Mouse (Mus musculus): ENCODE measurements around the gene Kbtbd2.

Gene Kbtbd2

DNA sequence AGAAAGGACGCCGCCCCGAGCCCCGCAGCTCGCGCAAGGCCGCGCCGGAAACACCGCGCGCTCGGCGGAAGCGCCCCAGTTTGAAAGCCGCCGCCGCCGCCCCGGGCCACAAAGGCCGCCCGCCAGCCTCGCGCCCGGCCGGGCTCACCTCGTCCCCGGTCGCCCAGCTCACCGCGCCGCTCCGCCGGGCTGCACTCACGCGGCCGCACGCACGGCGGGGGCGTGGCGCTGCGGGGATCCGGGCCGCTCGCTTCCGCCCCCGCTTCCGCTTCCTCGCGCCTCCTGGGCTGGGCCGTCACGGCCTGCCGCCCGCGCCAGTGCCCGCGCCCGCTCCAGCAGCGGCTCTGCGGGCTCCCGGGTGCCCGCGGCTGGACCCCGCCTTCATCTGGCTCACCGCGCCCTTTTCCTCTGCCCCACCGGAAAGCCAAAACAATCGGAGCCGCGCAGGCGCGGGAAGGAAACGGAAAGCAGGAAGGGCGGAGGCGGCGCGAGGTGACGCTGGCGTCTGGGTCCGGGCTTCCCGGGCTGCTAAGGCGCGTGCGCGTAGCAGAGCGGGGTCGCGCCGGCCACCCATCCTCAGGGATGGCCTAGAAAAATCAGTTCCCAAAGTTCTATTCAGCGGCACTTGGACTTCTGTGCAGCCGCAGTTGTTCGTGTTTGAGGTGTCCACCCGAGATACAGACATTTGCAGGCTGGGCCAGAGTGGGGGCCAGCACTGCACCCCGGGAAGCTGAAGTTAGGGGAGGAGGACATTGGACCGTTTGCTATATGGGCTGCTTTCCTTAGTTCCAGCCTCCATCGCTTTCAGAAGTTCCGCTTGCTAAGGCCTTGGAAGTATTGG lies at the start of gene Kbtbd2:
Gene Kbtbd2, minus strand, starts transcription at position 503 of the 841 bp plus-strand sequence.
- DNase-seq (ENCODE audit: low read depth, low spot score), result peak; percentile 86

DNA sequence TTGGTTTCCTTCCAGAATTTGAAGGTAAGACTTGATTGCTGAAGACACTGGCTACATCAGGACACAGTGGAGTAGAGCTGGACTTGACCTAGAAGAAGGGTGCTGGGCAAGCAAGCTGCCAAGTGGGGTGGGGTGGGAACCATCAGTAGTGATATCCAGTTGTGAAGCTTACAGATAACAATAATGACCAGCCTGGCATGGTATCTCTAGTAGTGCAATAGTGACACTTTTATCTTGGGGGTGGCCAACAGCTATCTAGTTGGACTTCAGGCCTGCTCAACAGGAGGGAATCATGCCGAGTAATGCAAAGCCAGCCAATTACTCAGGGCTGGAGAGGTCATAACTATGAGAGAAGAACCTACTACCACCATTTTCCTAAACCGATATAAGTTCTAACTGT lies 46.8 kb upstream of the Kbtbd2 start:
- no peak for DNase-seq (ENCODE audit: low read depth, low spot score)

DNA sequence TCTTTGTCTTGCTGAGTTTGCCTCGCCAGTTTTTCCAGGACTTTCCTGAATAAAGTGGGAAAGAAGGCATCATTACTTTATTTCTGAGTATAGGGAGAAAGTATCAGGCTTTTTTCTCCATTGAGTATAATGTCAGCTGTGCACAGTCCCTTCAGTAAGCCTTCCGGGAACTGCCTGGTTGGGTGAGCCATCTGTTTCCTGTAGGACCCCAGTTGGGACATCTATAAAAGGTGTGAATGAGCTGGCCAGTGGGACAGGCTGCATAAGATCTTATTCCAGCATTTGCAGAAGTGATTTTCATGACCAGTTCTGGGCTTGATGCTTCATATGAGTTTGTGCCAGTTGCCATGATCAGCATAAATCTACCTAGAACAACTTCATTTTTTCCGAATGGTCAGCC lies 45.6 kb upstream of the Kbtbd2 start:
- DNase-seq (ENCODE audit: low read depth, low spot score), result no peak

DNA sequence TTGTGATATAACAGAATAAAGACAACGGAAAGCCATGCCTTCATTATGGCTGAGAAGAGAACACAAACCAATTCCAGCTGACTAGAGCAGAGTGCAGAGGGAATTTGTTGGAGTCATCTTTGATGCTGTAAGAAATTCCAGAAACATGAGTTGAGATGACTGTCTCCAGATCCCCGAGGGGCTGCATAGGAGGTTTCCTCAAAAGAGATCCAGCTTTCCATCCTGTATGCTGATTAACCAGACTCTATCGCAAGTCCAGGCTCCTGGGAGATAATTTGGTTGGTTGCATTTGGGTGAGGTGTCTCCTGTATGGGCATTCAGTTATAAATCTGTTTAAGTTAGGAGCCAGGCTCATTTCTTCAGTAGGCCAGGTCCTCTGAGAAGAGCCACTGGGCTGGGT lies 40.0 kb upstream of the Kbtbd2 start:
- DNase-seq (ENCODE audit: low read depth, low spot score), result no peak

DNA sequence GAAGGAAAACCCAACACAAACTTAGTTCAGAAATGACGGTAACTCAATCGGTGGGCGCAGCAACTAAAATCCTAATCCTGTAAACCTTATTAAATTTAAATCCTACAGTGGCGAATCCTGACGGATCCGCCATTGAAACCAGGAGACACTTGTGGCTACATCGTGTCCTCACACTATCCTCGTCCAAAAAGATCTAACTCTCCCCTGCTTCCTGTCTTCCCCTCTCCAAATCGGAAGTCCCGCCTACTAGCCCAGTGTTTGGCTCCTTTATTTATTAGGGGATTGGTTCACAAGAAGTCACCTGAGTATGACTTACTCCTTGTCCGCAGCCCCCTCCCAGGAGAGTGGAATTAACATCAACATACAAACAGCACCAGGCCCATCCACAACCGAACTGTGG lies 39.6 kb upstream of the Kbtbd2 start:
- DNase-seq (ENCODE audit: low read depth, low spot score), result no peak

DNA sequence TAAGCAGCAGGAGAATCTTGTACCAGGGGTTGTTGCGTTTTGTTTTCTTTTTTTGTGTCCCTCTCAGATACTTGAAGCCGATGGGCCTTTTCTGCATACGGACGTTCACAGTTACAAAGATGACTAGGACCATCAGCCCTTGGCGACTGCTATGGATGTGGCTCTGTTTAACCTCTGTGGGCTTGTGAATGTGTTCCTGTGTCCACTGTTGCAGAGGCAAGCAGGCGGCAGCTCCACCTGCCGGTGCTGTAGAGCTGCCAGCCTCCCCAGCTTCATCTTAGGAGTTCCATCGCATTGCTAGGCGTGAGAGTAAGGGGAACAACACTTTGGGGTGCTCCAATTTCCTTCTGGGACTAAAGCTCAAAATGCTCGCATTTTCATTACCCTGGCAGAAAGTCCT lies 37.9 kb upstream of the Kbtbd2 start:
- no peak for DNase-seq (ENCODE audit: low read depth, low spot score)

DNA sequence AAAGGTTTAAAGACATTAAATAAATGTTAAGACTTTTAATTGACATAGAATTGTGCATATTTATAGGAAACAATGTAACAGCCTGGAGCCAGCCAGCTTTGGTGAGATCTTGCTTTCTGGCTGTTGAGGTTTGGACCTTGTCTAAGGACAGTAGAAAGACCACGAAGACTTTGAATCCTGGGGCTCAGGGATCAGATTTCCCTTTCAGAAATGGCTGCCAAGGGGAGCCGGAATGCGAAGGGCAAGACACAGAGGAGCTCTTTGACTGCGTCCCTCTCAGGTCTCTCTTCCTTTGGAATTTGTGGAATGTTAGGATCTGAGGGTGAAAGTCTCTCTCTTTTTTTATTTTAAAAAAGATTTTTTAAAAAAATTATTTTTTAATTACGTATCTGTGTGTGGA lies 37.2 kb upstream of the Kbtbd2 start:
- DNase-seq (ENCODE audit: low read depth, low spot score), result no peak

DNA sequence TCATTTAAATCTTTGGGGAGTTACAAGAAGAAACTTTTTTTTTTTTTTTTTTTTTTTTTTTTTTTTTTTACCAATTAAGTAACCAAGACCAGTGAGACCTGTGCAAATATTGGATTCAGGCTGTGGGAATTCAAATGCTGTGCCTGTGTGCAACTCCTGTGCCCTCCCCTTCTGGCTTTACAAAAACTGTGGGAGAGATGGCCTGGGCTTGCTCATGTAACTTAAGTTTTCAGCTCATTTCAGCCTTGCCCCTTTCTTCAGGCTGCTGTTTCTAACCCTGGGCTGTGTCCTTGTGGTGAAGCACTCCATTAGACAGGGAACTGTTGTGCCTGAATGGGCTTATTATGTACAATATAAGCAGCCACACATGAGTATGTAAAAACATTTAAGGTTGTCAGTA lies 35.2 kb upstream of the Kbtbd2 start:
- no peak for DNase-seq (ENCODE audit: low read depth, low spot score)

DNA sequence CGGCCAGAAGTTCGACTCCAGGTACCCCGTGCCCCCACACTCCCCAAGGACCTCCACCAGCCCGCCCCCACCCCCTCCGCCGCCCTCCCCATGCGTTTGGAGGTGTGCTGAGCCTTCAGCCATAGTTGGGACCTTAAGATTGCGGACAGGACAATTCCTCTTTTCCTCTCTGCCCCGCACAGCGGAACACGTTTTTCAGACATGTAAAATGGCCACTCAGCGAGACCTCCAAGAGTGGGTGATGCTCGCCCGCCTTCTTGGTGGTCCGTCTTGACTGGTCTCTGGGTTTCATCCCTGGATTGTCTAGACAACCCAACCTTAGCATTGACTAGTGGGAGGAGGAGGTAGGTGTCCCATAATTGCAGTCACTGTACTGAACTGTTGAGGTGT lies 34.8 kb upstream of the Kbtbd2 start:
- DNase-seq (ENCODE audit: low read depth, low spot score), result no peak

DNA sequence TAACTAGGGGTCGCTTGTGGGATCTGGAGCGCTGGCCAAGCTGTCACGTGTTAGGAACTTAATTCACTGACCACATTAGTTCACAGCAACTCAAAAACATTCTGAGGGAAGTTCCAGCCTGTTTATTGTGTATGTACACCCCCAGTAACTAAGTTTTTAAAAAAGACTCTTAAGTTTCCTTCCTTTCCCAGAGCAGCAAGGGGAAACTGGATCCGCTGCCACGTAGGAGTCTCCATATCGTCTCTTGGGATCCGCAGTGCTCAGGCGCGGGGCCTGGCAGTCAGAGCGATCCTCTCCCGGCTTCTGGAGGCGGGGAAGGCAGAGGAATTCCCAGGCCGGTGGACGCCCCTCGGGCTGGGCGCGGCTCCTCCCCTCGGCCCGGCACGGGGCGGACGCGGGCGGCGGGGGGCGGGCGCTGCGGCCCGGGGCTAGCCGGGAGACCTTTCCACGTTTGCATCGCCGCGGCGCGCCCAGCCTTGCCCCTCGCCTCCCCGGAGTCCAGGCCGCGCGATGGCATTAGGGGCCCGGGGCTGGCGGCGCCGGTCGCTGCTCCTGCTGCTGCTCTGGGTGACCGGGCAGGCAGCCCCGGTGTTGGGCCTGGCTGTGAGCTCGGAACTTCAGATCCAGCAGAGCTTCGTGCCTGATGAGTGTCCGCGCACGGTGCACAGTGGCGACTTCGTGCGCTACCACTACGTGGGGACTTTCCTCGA lies 34.2 kb upstream of the Kbtbd2 start, which contains the start of gene Fkbp9:
Gene Fkbp9, plus strand, starts transcription at position 363 of the 710 bp plus-strand sequence.
- no peak for DNase-seq (ENCODE audit: low read depth, low spot score)

DNA sequence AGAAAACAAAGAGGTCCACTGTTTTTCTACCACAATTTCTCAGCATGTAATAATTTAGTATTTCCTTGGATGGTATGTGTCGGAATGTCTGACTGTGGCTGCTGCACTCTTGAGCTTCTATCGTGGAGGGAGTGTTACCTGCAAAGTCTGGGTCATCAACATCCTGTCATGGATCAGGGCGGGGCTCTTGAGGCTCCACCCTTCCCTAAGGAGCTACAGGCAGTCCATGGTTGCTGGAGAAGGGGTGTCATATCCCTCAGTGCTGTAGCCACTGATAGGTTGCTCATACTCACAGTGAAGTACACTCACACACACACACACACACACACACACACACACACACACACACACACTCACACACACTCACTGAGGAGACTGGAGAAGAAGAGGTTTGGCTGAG lies 28.0 kb upstream of the Kbtbd2 start:
- DNase-seq (ENCODE audit: low read depth, low spot score), result no peak

DNA sequence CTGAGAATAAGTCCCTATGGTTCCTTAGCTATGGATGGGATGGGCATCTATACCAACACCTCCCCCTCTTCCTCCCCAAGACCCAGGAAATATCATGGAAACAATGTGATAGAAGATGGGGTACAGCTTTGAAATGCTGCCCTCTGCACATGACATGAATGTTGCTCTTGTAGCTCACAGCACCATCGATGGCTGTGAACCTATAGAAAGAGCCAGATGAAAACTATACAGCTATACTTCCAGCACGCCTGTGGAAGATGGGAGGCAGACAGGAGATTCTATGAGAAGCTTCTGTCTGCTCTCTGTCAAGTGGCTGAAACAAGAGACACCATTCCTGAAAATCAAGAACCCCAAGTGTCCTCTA lies 21.5 kb upstream of the Kbtbd2 start:
- DNase-seq (ENCODE audit: low read depth, low spot score), result no peak

DNA sequence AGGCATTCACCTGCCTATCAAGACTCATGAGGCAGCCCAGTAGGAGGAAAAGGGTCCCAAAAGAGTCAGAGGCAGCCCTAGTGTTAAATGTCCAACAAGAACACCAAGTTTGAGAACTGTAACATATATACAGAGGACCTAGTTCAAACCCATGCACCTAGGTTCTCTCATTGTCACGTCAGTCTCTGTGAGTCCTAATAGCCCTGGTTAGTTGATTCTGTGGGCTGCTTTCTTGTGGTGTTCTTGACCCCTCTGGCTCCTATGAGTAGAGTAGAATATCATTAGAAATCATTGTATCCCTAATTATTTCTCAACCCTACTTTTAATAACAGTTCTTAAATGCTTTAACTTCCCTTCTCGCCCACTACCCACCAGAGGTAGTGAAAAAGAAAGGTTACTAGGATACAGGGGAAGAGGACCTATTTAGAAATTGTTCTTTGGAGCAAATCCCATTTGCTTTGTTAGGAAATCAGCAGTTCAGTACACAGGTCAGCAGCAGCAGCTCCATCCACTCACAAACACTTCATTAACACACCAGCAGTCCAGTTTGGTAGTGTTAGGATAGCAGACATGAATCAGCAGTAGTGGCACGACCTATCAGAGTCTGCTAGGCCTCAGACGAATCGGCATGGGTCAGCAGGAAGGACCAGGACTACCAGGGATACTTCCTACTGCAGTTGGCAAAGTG lies 21.0 kb upstream of the Kbtbd2 start:
- DNase-seq (ENCODE audit: low read depth, low spot score), result no peak

DNA sequence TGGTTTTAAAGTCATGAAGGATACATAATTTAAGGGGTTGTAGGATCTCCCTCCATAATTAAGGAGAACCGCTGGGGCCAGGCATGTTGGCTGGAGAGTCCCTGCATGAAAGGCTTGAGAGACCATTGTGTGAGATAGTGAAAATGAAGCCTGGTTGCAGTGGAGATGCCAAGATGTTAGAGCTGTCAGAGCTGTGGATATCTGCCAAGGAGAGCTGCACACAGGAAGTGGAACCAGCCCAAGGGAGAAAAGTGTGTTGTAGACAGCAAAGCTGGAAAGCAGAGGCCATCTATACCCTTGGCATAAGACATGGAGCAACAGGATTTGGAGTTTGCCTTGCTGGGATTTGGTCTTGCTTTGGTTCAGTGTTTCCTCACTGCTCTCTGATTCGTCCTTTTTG lies 15.7 kb upstream of the Kbtbd2 start:
- DNase-seq (ENCODE audit: low read depth, low spot score), result no peak

DNA sequence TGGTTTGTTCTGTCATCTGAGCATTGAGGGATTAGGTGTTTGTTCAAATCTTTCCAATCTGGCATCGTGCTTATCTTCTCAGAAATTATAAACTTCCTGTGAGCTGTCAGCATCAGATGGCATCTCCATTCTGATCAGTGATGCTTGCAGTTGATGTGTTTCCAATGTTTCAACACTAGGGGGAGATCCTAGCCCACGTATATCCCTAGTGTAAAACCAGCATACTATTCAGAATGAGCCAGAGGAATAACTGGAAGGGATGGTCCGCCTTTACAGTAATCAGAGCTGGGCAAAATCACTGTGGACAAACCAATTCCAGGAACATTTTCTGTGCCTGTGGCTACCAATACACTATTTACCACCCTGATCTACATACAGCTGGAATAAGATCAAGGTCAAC lies 11.0 kb upstream of the Kbtbd2 start:
- DNase-seq (ENCODE audit: low read depth, low spot score), result no peak

DNA sequence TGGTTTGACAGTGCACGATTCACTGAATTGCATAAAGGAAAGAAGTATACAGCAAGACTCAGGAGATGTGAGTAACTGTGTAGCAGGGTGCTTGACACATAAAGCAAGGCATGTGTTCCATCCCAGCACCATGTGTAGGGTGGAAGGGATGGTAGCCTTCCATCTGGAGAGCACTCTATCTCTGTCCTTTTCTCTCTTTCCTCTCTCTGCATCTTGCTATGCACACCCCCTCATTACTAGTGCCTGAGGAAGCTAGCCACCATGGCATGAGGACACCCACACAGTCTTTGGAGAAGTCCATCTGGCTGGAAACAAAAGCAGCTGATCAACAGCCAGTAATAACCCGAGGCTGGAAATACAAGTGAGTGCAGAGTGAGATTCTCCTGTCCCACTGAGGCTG lies 8.6 kb upstream of the Kbtbd2 start:
- no peak for DNase-seq (ENCODE audit: low read depth, low spot score)

DNA sequence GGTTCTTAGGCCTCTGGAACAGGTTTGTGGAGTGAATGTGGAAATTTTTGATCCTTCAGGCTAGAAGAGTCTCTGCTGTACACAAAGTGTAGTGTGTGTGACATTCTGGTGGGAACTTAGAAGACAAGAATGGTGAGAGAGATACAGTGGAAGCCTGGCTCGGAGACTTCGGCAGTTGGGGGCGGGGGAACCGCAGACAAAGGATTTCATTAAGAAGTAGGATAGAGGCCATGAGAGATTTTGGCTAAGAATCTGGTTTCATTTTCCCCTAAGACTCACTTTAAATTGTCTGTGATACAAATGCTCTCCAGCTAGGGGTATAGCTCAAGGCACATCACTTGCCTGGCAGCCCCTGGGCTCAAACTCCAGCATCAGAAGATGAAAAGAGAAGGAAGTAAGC lies 7.4 kb upstream of the Kbtbd2 start:
- DNase-seq (ENCODE audit: low read depth, low spot score), result no peak

DNA sequence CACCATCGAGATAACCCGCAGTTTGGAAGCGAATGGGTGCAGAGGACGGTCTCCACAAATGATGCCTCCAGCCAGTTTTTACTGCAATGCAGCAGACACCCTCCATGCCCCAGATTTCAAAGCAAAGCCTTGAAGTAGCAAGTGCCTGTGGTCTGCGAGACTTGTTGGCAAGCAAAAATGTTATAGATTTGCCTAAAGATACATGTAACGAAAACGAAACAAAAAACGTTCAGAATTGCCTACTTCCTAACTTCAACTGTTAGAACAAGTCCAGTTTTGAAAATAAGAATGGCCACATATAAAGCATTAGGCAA lies 496 bp upstream of the Kbtbd2 start:
- no peak for DNase-seq (ENCODE audit: low read depth, low spot score)

DNA sequence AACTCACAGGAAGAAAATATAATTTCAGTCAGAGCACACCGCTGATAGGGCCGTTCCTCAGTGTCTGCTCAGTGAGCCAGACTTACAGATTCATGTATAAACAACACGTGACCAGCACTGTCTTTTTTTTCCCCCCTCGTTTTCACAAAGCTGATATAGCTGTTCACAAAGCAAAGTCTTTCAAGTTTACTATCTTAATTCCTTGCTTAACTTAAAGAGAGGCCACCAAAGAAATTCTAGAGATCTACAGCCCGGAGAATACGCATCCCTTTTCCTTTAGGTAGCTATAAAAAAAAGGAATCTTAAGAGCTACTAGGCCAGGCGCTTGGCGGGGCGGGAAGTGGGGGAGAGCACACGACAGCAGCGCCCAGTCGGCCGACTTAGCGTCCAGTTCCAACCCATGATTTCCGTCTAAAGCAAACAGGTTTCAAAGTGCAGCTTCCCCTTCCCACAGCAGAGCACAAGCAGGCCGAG lies 908 bp downstream of the Kbtbd2 start:
- DNase-seq (ENCODE audit: low read depth, low spot score), result no peak

DNA sequence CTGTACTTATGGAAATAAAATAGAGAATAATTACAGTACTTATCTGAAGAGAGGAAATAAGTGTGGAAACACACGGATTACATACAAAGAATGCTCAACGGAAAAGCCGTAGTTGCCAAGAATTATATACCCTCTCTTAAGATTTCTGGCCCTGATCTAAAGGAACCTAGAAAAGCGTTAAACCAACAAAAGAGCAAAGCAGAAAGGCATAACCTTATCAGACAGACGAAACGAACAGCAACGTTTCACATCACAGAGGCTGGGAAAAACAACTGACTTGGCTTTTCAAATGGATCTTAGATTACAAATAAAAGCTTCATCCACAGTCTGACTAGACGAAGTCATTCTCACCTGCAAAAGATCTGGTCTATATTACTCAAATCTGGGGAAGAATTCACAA lies 1.4 kb downstream of the Kbtbd2 start:
- DNase-seq (ENCODE audit: low read depth, low spot score), result no peak

DNA sequence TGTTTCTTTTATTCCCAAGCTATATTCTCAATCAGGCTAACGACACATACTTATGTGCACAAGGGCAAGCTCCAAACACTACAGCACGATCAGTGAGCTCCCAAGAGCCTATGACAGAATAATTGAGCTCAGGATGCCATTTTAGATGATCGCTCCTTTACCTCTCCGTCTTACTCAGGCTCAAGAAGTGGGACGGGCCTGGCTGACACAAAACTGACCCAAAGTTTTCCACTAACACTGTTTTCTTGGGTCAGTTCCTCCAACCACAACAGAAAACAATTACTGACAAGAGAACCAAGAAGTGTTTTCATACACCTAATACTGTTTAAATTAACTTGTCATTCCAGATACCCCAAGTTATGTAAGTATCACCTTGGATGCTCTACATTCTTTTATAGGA lies 2.8 kb downstream of the Kbtbd2 start:
- no peak for DNase-seq (ENCODE audit: low read depth, low spot score)

DNA sequence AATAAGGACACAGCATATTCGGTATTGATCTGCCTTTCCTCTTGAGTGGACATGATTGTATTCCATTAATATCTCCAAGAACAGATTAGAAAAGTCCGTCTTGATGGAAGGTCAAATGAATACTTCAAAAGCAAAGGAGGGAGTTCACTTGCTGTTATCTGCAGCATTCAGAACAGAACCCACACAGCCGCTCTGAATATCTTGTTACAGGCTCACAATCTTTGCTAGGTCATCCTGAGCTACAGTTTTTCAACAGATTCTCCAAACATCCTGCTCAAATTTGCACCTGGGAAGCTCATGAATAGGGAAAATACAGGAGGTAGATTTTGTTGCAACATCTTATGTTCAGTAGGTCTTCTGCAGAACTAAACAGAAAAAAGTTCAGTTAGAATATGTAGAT lies 8.3 kb downstream of the Kbtbd2 start:
- DNase-seq (ENCODE audit: low read depth, low spot score), result no peak

DNA sequence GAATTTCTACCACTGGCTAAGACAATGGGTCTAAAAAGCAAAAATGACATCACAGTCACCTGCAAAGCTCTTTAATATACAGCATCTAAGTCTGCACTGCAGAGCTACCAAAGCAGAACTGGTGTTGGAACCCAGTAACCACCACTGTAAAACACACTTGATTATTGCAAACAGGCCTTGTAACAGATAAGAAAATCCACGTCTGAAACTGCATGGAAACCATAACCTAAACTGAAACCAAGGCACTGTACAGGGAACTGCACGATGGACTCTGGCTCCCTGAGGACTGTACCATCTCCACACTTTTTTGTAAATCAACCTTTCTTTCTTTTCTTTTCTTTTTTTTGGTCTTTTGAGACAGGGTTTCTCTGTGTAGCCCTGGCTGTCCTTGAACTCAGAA lies 9.9 kb downstream of the Kbtbd2 start:
- DNase-seq (ENCODE audit: low read depth, low spot score), result no peak

Data from brain, embryonic 18.5 days (tissue).